Mouse (Mus musculus) ES-Bruce4 (cell line): ENCODE measurements around the gene Zcchc14.

Experiments used
- CTCF ChIP-seq: IDR thresholded peaks from one replicate; pipeline ENCODE4 v1.8.1; 2011; ENCODE audit warnings: low read depth, low read length
- POLR2A ChIP-seq: IDR thresholded peaks from one replicate; pipeline ENCODE4 v1.8.1; 2011; ENCODE audit warnings: low read length; ENCODE audit not compliant: insufficient read depth

DNA sequence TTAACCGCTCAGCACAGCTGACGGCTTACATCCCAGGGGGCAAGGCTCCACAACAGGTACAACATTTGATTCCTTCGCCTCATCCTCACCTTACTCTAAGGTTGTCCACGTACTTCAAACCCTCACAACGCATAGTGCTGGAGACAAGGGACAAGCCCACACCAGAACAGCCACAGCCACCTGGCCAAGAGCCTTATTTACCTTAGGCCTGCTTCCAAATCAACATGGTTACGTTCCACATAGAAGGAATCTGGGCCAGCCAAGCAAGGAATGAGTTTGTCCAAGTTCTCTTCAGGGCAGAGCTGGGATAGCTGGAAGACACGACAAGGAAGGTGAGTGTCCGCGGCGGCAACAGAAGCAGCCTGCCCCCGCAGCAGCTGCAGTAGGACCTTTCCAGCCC, 42.8 kb downstream of the Zcchc14 start:
- TF ChIP-seq CTCF (no peak), POLR2A (no peak)
